10 mouse cellular contexts compared by ENCODE assay signal in the genomic region with DNA sequence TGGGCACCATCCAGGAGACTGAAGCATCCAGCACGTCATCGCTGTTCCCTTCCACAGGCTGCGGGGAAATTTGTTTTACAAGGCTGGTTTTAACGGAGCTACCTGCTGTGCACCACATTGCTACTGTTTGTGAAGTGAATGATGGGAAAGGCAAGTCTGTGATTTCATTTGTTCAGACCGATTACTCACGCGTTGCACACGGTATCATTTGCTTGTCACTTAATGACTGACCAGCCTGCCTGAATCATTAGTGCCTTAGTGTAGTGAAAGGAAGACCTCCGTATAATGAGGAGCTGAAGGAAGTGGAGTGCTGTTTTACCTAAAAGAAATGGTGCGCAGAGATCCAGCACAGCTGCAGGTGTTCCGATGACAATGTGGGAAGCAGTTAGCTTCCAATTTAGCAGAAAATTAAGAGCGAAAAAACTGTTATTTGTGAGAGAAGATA. TPM values are rescaled to one million over a fixed set of nuclear protein-coding genes. Genes with fewer than 3 reads are reported as not detected.
DNase-seq lines count a peak whose midpoint lies in the region; ATAC-seq lines count a peak whose summit lies in the region.
"Had no signal": no experiment of that assay in that cellular context is flagged by ENCODE, and none has a peak within 500 bp of the region (broad histone marks: within the 10 kb centered on the region; RNA-seq: fewer than 3 reads in every experiment).

No protein-coding gene starts in this region.

- no peak overlapping the region for H3K4me3 ChIP-seq in limb, embryonic 11.5 days (ENCODE audit: low read depth, low read length)
- H3K4me3 ChIP-seq in limb, embryonic 10.5 days, result no peak overlapping the region
- H3K4me3 ChIP-seq in forebrain, embryonic 13.5 days, result peak overlapping the region; percentile 27

- no peak overlapping the region for H3K27ac ChIP-seq in limb, embryonic 11.5 days (replicated peaks; ENCODE audit: low read depth, low read length)
- no peak overlapping the region for H3K27ac ChIP-seq in limb, embryonic 10.5 days
- peak overlapping the region; percentile 35; the same call in 1 of the 2 replicates for H3K27ac ChIP-seq in forebrain, embryonic 13.5 days

- H3K9me3 ChIP-seq in limb, embryonic 11.5 days (ENCODE audit: control insufficient read depth, low read length), result no peaks in the 10 kb centered on the region
- no peaks in the 10 kb centered on the region for H3K9me3 ChIP-seq in limb, embryonic 10.5 days (replicated peaks)
- no peaks in the 10 kb centered on the region for H3K9me3 ChIP-seq in forebrain, embryonic 13.5 days (replicated peaks)

- peak; percentile 42 for DNase-seq in limb, embryonic 11.5 days (ENCODE audit: low spot score)
- DNase-seq in limb, embryonic 10.5 days (ENCODE audit: low spot score), result no peak
- DNase-seq in mesoderm, embryonic 11.5 days (ENCODE audit: low read depth, low spot score), result peak; percentile 56
- peak; percentile 53 for DNase-seq in telencephalon, adult 2 months (ENCODE audit: low read depth, low spot score)
- DNase-seq in adrenal gland, postnatal 25 days, result no peak
- no peak for DNase-seq in spleen, postnatal 4 days (ENCODE audit: low spot score in 2 of 2)
- DNase-seq: liver, postnatal 0 days; right cerebral cortex, adult 18-20 months had no signal

- H3K27me3 ChIP-seq in limb, embryonic 11.5 days (ENCODE audit: control insufficient read depth, insufficient read depth, low read length), result no peaks in the 10 kb centered on the region
- H3K27me3 ChIP-seq in limb, embryonic 10.5 days (ENCODE audit: low read depth, poor library complexity, severe bottlenecking), result peaks cover 23% of the 10 kb centered on the region
- peaks cover 25% of the 10 kb centered on the region for H3K27me3 ChIP-seq in forebrain, embryonic 13.5 days

- H3K4me2 ChIP-seq in limb, embryonic 11.5 days (ENCODE audit: low read depth, severe bottlenecking), result no peak overlapping the region
- H3K4me2 ChIP-seq in forebrain, embryonic 13.5 days, result peak overlapping the region; percentile 54

- WGBS in limb, embryonic 11.5 days, result 36% methylated on average over 12 of the region's 12 CpGs
- 55% methylated on average over 12 of the region's 12 CpGs for WGBS in limb, embryonic 10.5 days
- 2% methylated on average over 12 of the region's 12 CpGs for WGBS in forebrain, embryonic 13.5 days

- H3K9ac ChIP-seq in limb, embryonic 11.5 days (ENCODE audit: low read length), result no peak overlapping the region
- H3K9ac ChIP-seq in forebrain, embryonic 13.5 days, result peak overlapping the region; percentile 16; the same call in 1 of the 2 replicates
- H3K9ac ChIP-seq: liver, postnatal 0 days had no signal

- no peaks in the 10 kb centered on the region for H3K4me1 ChIP-seq in limb, embryonic 11.5 days (ENCODE audit: control insufficient read depth, insufficient read depth, low read length)
- H3K4me1 ChIP-seq in limb, embryonic 10.5 days, result peaks cover 34% of the 10 kb centered on the region
- H3K4me1 ChIP-seq in forebrain, embryonic 13.5 days, result peaks cover 52% of the 10 kb centered on the region

- ATAC-seq in limb, embryonic 11.5 days (ENCODE audit: insufficient number of reproducible peaks, low FRiP score, low TSS enrichment, low read depth), result no peak
- ATAC-seq in forebrain, embryonic 13.5 days, result peak; percentile 64
- ATAC-seq: intestine, postnatal 0 days; liver, postnatal 0 days had no signal

- H3K36me3 ChIP-seq in limb, embryonic 11.5 days (ENCODE audit: control insufficient read depth, insufficient read depth, low read length), result no peaks in the 10 kb centered on the region
- no peaks in the 10 kb centered on the region for H3K36me3 ChIP-seq in limb, embryonic 10.5 days
- no peaks in the 10 kb centered on the region for H3K36me3 ChIP-seq in forebrain, embryonic 13.5 days (ENCODE audit: poor library complexity, severe bottlenecking)

RNA-seq across cellular contexts. Expression of gene Cdca7l, which starts 1.9 kb away (rescaled TPM):
- 44.2 and 49.8 TPM in 2 replicates for polyA plus RNA-seq in limb, embryonic 11.5 days (2014; fragmentation: Nextera tagmentation; extraction: Ambion mirVana)
- 54.8 and 65.0 TPM in 2 replicates for polyA plus RNA-seq in limb, embryonic 10.5 days (2016; fragmentation: Nextera tagmentation; extraction: Ambion mirVana)
- polyA plus RNA-seq in forebrain, embryonic 13.5 days (2015; fragmentation: Nextera tagmentation; extraction: Ambion mirVana), result 20.4 and 27.0 TPM in 2 replicates
- total RNA-seq in adrenal gland, postnatal 25 days (2021), result 5.0 and 7.5 TPM in 2 replicates

Comparison
In these comparisons a context has a peak if more than half of its experiments do, and no peak if none do; other contexts are left out.
1. DNase-seq: peak in limb, embryonic 11.5 days (single experiment), mesoderm, embryonic 11.5 days (single experiment) and telencephalon, adult 2 months (single experiment); none in limb, embryonic 10.5 days (single experiment), adrenal gland, postnatal 25 days (single experiment) and spleen, postnatal 4 days (0 of 2).